In genomic region chr7:63148321-63148720, GRCm38 (mm10) we compare ENCODE assay signal across 15 mouse cellular contexts.
DNase-seq lines count a peak whose midpoint lies in the region; TF ChIP-seq lines count a peak whose summit lies in the region.
"Had no signal": no experiment of that assay in that cellular context is flagged by ENCODE, and none has a peak within 500 bp of the region (broad histone marks: within the 10 kb centered on the region; RNA-seq: fewer than 3 reads in every experiment).

No protein-coding gene starts in this region.

- peak; percentile 11 for DNase-seq in layer of hippocampus, adult 11-12 months (ENCODE audit: low spot score)
- DNase-seq in layer of hippocampus, postnatal 25 days (ENCODE audit: extremely low spot score in 1 of 2, low spot score in 1 of 2): no peak
- DNase-seq in brain, embryonic 14.5 days (ENCODE audit: low read depth): peak; percentile 25
- peak; percentile 19 to 31 for DNase-seq in cerebellum, adult 18-20 months
- DNase-seq in cerebellum, postnatal 14 days: peak; percentile 60 to 76
- DNase-seq in adrenal gland, postnatal 25 days: no peak
- no peak for DNase-seq in testis, postnatal 10 days (ENCODE audit: low spot score)
- DNase-seq: adrenal gland, adult 8-10 months; heart, postnatal 4 days; kidney, adult 18-20 months; layer of hippocampus, postnatal 36 days; lung, embryonic 14.5 days; lung, postnatal 36 days; right cerebral cortex, postnatal 25 days; thymus, postnatal 25 days had no signal

- no peak for TF ChIP-seq CTCF in brain, embryonic 14.5 days (IDR thresholded peaks at IDR 0.05; ENCODE audit: borderline replicate concordance, extremely low read depth, insufficient read depth, insufficient read length)

- no peak for TF ChIP-seq POLR2A in brain, embryonic 14.5 days (IDR thresholded peaks at IDR 0.05; ENCODE audit: borderline replicate concordance, extremely low read depth, insufficient read depth, insufficient read length, poor library complexity, severe bottlenecking)

Comparison
In these comparisons a context has a peak if more than half of its experiments do, and no peak if none do; other contexts are left out.
1. DNase-seq: peak in layer of hippocampus, adult 11-12 months (single experiment), brain, embryonic 14.5 days (single experiment), cerebellum, adult 18-20 months (2 of 2) and cerebellum, postnatal 14 days (2 of 2); none in layer of hippocampus, postnatal 25 days (0 of 2), adrenal gland, postnatal 25 days (single experiment) and testis, postnatal 10 days (single experiment).